Mouse (Mus musculus): ENCODE data around the gene Cluh.

The Cluh gene

GRCm38 (mm10) chr11:74649095-74649646 is at the start of gene Cluh:
Cluh (plus strand) TSS chr11:74649495.
- peak; percentile 95 to 96 for DNase-seq (ENCODE audit: low spot score in 2 of 2)

- no peak for DNase-seq (ENCODE audit: low spot score in 2 of 2)
Observed at GRCm38 (mm10) chr11:74602286-74602685, 47.0 kb upstream of the Cluh start.

GRCm38 (mm10) chr11:74610068-74610467 is 39.2 kb upstream of the Cluh start:
- DNase-seq (ENCODE audit: low spot score in 2 of 2), result no peak

GRCm38 (mm10) chr11:74610545-74611176 is 38.6 kb upstream of the Cluh start, which contains the start of gene Rap1gap2:
Rap1gap2 (minus strand) TSS chr11:74610915.
- no peak for DNase-seq (ENCODE audit: low spot score in 2 of 2)

GRCm38 (mm10) chr11:74611437-74611836 is 37.9 kb upstream of the Cluh start:
- DNase-seq (ENCODE audit: low spot score in 2 of 2), result no peak

GRCm38 (mm10) chr11:74613428-74613827 is 35.9 kb upstream of the Cluh start:
- no peak for DNase-seq (ENCODE audit: low spot score in 2 of 2)

GRCm38 (mm10) chr11:74615571-74615970 is 33.7 kb upstream of the Cluh start:
- no peak for DNase-seq (ENCODE audit: low spot score in 2 of 2)

GRCm38 (mm10) chr11:74619201-74619955 is 29.9 kb upstream of the Cluh start, which contains the start of gene Ccdc92b:
Ccdc92b (plus strand) TSS chr11:74619605.
- DNase-seq (ENCODE audit: low spot score in 2 of 2), result peak; percentile 39 to 74

GRCm38 (mm10) chr11:74619956-74620300 is 29.4 kb upstream of the Cluh start:
- no peak for DNase-seq (ENCODE audit: low spot score in 2 of 2)

GRCm38 (mm10) chr11:74621974-74622669 is 27.2 kb upstream of the Cluh start:
- no peak for DNase-seq (ENCODE audit: low spot score in 2 of 2)

GRCm38 (mm10) chr11:74623693-74624092 is 25.6 kb upstream of the Cluh start:
- no peak for DNase-seq (ENCODE audit: low spot score in 2 of 2)

GRCm38 (mm10) chr11:74625333-74625732 is 24.0 kb upstream of the Cluh start:
- DNase-seq (ENCODE audit: low spot score in 2 of 2), result no peak

- no peak for DNase-seq (ENCODE audit: low spot score in 2 of 2)
Observed at GRCm38 (mm10) chr11:74627481-74627880, 21.8 kb upstream of the Cluh start.

- DNase-seq (ENCODE audit: low spot score in 2 of 2), result no peak
Observed at GRCm38 (mm10) chr11:74631880-74632789, 17.2 kb upstream of the Cluh start.

GRCm38 (mm10) chr11:74634490-74635275 is 14.6 kb upstream of the Cluh start:
- peak in 1 of 2 experiments; percentile 60 for DNase-seq (ENCODE audit: low spot score in 2 of 2)

- DNase-seq (ENCODE audit: low spot score in 2 of 2), result no peak
Observed at GRCm38 (mm10) chr11:74637486-74637885, 11.8 kb upstream of the Cluh start.

- peak; percentile 35 to 60 for DNase-seq (ENCODE audit: low spot score in 2 of 2)
Observed at GRCm38 (mm10) chr11:74637971-74638790, 11.1 kb upstream of the Cluh start.

- DNase-seq (ENCODE audit: low spot score in 2 of 2), result no peak
Observed at GRCm38 (mm10) chr11:74638791-74639411, 10.4 kb upstream of the Cluh start.

- no peak for DNase-seq (ENCODE audit: low spot score in 2 of 2)
Observed at GRCm38 (mm10) chr11:74639628-74640027, 9.7 kb upstream of the Cluh start.
